Mouse (Mus musculus) B cell, adult 2 months (primary cell): ENCODE measurements around the gene Sh3rf1.
A peak's percentile ranks its signal among the peaks of the same experiment; 100 is the strongest.

ENCODE experiments used
- DNase-seq, 2 experiments: peaks; one replicate each; pipeline ENCODE4 v3.0.0; 2022

Gene Sh3rf1

DNA sequence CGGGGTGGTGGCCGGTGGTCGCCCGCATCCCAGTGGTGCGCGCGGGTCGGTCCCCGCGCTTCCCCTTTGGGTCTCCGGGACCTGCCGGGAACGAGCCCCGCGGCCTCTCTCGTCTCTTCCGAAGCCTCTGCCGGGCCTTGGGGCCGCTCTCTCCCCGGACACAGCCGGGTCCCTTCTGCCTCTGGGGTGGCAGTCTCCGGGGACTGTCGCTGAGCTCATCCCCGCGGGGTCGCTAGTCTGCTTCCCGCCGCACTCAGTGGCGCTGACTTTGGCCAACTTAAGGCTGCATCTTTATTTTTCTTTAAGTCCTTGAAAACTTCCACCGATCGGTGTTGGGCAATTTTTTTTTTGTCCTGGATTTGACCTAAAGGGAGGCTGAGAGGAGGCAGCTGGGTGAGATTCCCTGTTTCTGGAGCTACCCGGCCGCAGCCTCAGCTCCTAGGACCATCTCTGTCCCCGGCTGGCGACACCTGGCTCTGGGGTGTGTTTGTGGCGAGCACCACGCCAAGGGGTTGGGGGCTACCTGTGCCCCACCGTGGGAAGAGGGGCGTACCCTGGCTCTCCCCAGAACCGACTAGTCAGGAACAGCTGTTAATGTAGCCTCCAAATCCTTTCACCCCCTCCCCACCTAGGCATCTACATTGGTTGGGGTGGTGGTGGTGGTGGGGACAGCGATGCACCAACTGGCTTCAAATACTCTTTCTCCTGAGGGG is 864 bp downstream of the Sh3rf1 start:
- DNase-seq = peak; percentile 50 to 56

DNA sequence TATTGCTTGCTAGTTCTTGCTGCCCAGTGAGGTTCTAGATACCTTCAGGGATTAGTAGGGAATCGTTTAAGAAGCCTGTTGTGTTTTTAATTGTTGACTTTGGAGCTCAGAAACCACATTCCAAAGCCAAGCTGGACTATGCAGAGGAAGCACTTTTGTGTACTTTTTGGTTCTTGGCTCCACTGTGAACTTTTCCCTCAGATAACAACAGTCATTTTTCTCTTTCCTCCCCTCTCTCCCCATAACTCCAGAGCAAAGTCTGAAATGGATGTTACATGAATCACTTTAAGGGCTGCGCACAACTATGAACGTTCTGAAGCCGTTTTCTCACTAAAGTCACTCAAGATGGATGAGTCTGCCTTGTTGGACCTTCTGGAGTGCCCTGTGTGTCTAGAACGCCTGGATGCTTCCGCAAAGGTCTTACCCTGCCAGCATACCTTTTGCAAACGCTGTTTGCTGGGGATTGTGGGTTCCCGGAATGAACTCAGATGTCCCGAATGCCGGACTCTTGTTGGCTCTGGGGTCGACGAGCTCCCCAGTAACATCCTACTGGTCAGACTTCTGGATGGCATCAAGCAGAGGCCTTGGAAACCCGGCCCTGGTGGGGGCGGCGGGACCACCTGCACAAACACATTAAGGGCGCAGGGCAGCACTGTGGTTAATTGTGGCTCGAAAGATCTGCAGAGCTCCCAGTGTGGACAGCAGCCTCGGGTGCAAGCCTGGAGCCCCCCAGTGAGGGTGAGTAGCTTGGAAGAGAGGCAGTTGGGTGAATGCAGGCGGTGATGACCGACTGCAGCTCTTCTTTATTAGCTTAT is 2.1 kb downstream of the Sh3rf1 start:
- no peak for DNase-seq

GRCm38 (mm10) chr8:61226632-61227031 is 3.0 kb downstream of the Sh3rf1 start:
- DNase-seq = no peak

- DNase-seq = no peak
These were observed 5.0 kb downstream of the Sh3rf1 start for GRCm38 (mm10) chr8:61228678-61229077.

DNA sequence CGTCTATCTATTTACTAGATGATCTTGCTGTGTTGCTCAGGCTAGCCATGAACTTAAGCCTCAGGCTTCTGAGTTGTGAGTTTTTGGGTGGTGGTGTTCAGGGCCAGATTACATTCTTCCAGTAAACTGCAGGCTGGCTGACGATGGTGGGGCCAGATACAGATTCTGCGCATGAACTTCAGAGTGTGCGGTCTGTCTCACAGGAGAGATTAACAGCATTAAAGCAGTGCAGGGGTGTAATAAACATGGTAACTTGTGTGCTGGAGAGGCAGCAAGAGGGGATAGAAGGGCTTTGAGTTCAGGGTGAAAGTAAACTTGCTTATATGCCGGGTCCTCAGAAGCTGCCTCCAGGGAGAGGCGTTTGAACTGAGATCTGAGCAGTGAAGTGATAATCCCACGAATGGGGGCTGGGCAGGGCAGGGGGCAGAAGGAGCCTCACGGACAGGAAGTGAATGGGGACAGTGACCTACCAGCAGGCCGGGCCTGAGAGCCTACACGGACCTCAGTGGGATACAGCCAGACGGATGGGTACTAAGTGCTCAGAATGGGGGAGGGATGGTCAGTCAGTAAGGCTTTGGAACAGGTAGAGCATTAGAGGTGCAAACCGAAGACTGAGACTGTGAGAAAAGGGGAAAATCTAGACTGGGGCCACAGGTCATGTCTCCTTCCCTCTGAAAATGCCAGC is 6.0 kb downstream of the Sh3rf1 start:
- DNase-seq = no peak

- no peak for DNase-seq
These were observed 7.4 kb downstream of the Sh3rf1 start for GRCm38 (mm10) chr8:61230881-61231755.

DNA sequence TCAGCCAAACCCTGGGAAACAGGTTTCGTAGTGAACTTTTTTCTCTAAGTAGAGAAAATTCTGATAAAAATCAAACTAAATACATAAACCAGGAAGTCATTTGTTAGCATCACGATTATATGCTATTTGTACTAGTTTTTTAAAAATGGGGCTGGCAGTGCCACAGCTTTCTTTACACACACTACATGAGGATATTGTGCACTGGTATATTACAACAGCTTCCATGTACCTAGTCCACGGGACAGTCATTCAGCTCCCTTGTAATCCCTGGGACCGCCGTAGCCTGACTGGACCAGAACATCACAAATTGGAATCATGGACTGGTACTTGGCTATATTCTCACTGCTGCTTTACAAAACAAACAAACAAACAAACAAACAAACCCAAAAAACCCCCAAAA is 11.8 kb downstream of the Sh3rf1 start:
- DNase-seq = no peak

GRCm38 (mm10) chr8:61236506-61237268 is 13.0 kb downstream of the Sh3rf1 start:
- DNase-seq = no peak

- no peak for DNase-seq
These were observed 15.9 kb downstream of the Sh3rf1 start for GRCm38 (mm10) chr8:61239576-61239975.

DNA sequence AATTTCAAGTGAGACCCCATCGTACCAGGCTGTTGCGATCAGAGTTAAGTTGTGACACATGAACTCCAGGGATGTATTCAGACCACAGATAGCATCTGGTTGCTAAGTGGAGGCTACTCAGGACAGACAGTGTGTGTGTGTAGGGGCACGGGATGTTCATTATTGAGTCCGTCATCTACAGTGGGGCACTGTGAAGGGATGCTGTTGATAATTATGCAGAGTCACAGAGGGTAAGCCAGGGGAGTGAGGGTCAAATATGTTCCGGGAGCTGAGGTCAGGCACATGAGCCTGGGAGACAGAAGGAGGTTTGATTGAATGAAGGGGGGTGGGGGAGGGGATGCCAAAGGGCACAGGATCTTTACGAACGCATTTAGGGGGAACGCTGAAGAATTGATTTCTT is 17.6 kb downstream of the Sh3rf1 start:
- no peak for DNase-seq

DNA sequence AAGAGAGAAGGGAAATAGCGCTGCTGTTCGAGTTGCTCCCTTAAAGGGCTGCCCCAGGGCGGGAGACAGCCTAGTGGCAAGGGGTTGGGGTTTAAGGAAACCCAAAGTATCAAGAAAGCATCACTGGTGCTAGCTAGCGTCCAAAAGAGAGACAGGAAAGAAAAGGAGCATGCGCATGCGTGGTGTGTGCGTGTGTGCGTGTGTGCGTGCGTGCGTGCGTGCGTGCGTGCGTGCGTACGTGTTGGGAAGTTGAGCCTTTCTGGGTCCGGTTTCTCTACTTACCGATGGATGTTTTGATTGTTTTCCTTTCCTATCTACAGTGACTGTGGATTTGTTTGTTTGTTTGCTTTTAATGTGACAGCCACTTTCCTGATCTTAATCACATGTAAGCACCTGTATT is 19.2 kb downstream of the Sh3rf1 start:
- no peak for DNase-seq

DNA sequence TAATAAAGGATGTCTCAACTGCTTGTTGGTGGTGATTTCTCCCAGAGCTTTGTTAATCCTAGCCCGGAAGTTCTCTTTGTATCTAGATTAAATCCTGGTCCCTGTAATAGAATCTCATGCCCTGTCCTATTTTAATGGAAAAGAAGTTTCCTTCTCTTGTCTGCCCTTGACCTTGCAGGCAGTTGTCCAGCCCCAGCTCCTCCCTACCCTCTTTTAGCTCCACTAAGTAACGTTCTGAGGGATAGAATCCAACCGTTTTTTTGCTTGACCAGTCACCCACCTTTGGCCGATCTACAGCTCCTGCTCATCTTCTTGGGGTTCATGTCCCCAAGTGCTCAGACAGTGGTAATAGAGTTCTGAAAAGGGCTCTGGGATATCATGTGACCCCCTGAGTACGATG is 19.8 kb downstream of the Sh3rf1 start:
- DNase-seq = no peak

- no peak for DNase-seq
These were observed 20.5 kb downstream of the Sh3rf1 start for GRCm38 (mm10) chr8:61244157-61244556.

DNA sequence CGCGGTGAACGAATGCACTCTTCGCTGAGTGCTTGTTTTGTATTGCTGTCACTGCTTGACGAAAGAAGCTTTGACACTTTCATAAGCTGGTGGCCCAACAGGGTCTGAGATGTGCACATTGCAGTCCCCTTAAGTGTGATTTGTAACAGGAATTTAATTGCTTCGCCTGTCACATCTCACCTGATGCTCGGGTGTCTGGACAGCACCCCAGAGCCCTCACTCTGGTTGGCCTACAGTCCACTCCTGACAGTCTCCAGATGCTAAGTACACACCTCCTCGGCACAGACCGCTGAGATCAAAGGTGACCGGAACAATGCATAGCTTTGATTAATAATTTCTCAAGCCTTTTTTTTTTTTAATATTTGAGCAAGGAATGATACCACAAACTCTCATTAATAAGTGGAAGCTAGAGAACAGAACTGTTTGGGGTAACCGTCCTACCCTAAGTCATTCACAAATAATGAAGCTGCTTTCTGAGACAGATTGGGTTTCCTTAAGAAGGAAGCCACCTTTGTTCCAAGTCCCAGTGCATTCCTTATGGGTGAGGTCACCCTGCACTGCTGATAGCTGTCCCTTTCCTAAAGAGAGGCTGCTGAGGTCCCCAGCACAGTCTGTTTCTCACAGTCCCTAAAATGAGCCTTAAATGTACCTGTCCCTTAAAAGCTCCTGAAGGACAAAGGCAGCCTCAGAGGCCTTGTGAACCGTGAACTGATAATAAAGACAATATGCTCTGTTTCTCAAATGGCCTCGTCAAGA is 23.8 kb downstream of the Sh3rf1 start:
- no peak for DNase-seq

GRCm38 (mm10) chr8:61249511-61249910 is 25.8 kb downstream of the Sh3rf1 start:
- DNase-seq = no peak

DNA sequence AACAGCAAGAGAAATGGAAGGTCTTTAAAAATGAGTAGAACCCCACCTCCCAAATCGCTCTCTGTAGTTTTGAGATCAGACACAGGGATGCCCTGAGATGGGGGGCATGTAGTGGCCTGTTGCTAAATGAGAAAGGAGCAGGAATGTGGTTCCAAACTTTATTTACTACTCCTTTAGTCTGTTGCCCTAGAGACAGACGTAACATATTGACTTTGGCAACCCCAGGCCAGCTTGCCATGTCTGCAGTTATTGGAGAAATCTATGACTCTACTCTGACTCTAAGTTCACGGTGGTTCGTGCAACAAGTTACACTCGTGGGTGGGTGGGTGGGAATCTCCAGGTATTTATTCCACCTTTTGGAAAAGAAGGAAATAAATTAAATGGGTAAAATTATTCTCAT is 30.5 kb downstream of the Sh3rf1 start:
- no peak for DNase-seq

DNA sequence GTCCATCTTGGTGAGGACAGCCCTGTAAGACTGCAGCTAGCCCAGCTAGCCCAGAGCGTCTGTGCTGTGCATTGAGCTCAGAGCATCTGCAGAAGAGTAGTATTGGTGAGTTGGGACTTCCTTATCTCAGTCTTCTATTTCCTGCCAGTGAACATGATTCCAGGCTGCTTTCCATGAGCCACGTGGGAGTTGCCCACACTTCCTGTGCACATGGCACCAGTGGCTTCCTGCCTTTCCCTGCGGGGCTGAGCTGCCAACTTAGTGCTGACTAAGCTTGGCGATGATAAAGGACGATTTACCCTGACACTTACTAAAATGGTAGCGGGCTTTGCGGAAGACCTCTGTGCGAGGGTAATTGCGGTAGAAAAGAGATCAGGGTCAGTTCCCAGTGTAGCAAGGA is 35.2 kb downstream of the Sh3rf1 start:
- DNase-seq = no peak

GRCm38 (mm10) chr8:61259526-61259925 is 35.9 kb downstream of the Sh3rf1 start:
- DNase-seq = no peak

DNA sequence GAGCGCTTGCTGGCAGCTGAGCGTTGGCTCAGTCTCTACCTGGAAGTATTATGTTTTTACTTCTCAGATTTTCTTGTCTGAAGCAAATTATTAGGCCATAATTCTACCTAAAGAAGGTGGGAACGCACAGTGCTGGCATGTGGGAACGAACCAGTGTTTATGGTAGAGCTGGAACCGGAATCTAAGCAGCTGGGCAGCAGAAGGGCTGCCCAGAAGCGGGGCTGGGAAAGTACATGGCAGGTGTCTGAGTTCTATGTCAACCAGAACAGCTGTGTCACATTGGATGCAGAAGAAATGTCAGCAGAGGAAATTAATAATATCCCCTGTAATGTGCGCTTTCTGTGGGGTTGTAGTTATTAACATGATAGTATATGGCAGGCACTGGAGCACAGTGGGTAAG is 36.9 kb downstream of the Sh3rf1 start:
- DNase-seq = no peak

DNA sequence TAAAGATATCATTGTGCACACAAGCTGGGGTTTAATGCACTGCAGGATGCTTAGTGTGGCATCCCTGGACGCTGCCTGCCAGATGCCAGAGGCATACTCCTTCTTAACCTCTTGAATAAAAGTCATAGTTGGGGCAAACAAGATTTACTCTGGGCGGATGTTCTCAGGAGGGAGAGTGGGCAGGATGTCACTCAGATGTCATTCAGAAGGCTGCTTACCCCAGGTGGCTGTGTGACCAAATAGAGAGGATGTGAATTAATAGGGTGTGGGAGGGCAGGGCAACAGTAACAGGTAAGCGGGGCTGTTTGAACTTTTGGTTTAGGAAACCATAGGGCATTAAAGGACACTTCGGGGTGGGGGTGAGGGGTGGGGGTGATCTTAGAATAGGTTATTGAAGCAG is 37.7 kb downstream of the Sh3rf1 start:
- no peak for DNase-seq

DNA sequence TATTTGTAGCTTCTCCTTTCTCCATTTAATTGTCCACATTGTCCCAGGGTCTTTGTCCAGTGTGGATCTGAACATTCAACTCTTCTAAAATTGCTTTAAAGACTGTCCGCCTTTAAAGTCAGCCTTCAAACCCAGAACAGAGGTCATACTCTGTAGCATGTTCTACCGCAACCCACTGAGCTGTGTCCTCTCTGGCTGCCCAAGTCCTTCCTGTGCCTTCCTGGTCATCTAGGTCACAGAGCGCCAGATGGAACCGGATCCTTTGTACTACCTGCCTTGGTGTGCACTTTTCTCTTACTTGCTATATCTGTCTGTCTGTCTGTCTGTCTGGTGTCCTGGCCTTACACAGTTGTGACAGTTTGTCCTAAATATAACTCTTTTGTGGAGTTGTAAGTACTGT is 40.0 kb downstream of the Sh3rf1 start:
- no peak for DNase-seq
